Mouse (Mus musculus): ENCODE data around the gene Gm21961.
"Not testable (repeated sequence)": the region's sequence is repeated elsewhere in the genome, so short reads cannot be mapped to it uniquely, and the experiment has no call there.

The Gm21961 gene

DNA sequence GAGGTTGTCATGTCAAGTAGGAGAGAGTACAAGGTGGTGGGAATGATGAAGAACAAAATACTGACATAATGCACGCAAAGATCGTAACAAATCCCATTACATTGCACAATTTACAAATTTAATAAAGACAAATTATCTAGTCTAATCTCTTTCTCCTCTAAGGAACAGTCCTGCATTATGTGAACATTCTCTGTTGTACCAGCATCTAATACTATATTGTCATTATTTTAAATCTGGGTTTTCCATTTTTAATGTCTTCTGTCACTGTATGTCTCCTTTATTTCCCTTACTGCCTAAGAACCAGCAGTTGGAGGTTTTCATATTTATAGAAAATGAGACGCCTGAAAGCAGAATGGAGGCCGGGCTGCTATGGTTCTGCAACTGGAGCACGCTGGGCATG lies at the start of gene Gm21961:
Gene Gm21961 (minus strand): TSS at position 101 of the 400 bp plus-strand sequence.
- no peak for DNase-seq (ENCODE audit: low spot score)

DNA sequence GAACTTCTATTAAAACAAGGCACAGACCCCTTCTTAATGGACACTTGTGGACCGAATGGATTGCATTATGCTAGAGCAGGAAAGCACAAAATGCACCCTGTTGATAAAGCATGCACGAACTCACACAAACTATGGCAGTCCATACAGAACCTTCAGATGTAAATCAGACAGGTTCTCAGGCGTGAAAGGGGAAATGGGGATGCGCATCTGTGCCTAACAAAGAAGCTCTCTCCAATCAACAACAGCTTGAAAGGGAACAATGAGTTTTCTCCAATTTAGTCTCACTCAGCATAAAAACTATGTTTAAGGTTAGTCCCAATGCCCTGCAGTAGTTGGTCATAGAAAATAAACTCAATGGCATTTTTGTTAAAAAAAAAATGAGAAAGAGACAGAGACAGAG lies 27.3 kb upstream of the Gm21961 start:
- DNase-seq (ENCODE audit: low spot score) = no peak

DNA sequence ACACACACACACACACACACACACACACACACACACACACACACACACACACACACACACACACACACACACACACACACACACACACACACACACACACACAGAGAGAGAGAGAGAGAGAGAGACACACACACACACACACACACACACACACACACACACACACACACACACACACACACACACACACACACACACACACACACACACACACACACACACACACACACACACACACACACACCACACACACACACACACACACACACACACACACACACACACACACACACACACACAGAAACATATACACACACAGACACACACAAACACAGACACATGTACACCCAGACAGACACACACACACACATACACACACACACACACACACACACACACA lies 24.5 kb upstream of the Gm21961 start:
- not testable (repeated sequence) for DNase-seq (ENCODE audit: low spot score)

GRCm38 (mm10) chr15:65017971-65018370 lies 3.3 kb upstream of the Gm21961 start:
- no peak for DNase-seq (ENCODE audit: low spot score)

DNA sequence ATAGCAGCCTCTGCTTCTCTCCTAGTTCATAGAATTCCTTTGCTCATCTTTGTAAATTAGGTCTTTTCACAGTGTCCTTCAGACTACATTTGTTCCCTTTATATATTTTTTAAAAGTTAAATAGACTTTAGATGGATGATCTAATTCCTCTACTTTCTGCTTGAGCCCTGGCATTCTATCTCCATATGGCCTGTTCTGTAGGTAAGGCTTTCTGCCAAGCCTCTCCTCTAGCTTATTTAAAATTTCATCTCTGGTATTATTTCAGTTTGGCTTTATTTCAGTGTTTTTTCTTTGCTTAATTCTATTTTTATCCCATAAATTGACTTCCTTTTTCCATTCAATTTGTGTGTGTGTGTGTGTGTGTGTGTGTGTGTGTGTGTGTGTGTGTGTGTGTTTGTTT lies 8.5 kb downstream of the Gm21961 start:
- no peak for DNase-seq (ENCODE audit: low spot score)

DNA sequence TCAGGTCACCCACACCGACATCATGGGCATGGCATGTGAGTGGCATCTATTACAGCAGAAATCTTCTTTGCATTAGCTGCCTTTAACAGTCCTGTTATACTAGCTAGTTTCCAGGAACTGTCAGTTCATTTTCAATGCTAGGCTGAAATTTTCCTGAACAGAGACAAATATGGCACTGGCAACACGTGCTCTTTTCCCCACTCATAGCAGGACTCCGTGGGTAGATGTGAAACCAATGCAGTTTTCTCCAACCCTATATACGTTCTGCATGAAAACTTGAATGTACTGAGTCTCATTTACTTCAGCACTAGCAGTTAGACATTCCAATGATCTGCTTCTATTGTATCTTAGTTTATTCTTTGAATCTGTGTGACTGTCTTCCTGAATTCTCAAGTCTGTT lies 20.2 kb downstream of the Gm21961 start:
- no peak for DNase-seq (ENCODE audit: low spot score)

DNA sequence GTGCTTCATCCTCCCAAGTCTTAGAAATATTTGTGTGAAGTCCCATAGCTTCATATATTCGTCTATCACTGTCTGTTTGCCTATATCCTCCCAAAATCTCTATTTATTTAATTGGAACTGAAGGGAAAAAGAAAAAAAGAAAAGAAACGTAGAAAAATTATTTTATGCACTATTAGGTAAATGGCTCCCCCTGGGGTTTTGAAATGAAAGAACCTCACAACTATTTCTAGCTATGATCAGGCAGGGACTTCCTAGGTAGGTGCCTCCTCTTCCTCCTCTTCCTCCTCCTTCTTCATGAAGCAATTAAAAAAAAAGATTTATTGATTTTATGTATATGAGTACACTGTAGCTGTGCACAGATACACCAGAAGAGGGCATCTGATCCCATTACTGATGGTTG lies 34.7 kb downstream of the Gm21961 start:
- DNase-seq (ENCODE audit: low spot score) = no peak

GRCm38 (mm10) chr15:64976044-64976805 lies 38.5 kb downstream of the Gm21961 start:
- peak; percentile 1 for DNase-seq (ENCODE audit: low spot score)

All from left cerebral cortex, adult 11 months (tissue).